Mouse (Mus musculus) CH12.LX (cell line): Measurements from ENCODE around the gene Pmp22. TPM values are rescaled to one million over a fixed set of nuclear protein-coding genes. Genes with fewer than 3 reads are reported as not detected.

Source experiments
- DNase-seq: peaks from one replicate; pipeline ENCODE4 v3.0.0-alpha.2; 2013; ENCODE audit errors: extremely low read depth
- H3K27ac ChIP-seq: 2 replicates; pipeline ENCODE4 v1.5.1; 2012; ENCODE audit warnings: low read depth, mild to moderate bottlenecking, control low read depth, moderate library complexity; ENCODE audit not compliant: insufficient read depth
- H3K27me3 ChIP-seq: replicated peaks from 2 replicates; pipeline ENCODE3; 2012; ENCODE audit warnings: inconsistent platforms
- H3K36me3 ChIP-seq, 2 experiments: replicated peaks in 1 of 2; 2 replicates each; pipeline versions ENCODE3 to v1.6.1; 2012; ENCODE audit warnings: inconsistent platforms in 1 of 2, low read length in 1 of 2, mild to moderate bottlenecking in 1 of 2, mixed read lengths in 1 of 2, moderate library complexity in 1 of 2; ENCODE audit not compliant: control insufficient read depth in 1 of 2, insufficient read depth in 1 of 2
- H3K4me1 ChIP-seq, 2 experiments: 2 replicates each; pipeline ENCODE4 v1.6.1; 2012; ENCODE audit warnings: inconsistent platforms in 1 of 2, moderate library complexity in 1 of 2; ENCODE audit not compliant: insufficient read depth in 2 of 2, control insufficient read depth in 1 of 2
- H3K4me2 ChIP-seq: 2 replicates; pipeline ENCODE4 v1.6.1; 2012; ENCODE audit warnings: low read depth, mild to moderate bottlenecking, control low read depth; ENCODE audit not compliant: poor library complexity, insufficient read depth, severe bottlenecking
- H3K4me3 ChIP-seq, 3 experiments: fragments of 150-350 bp in 1 of 3; sonication (generic) in 1 of 3; replicated peaks in 1 of 3; 2 replicates each; pipeline versions ENCODE3 to v1.5.1; 2011 to 2012; ENCODE audit warnings: low read depth in 2 of 3, low read length in 2 of 3, mild to moderate bottlenecking in 2 of 3, moderate library complexity in 2 of 3, control low read depth in 1 of 3, improper control_type of control experiment in 1 of 3, inconsistent platforms in 1 of 3, mixed read lengths in 1 of 3; ENCODE audit not compliant: poor library complexity in 1 of 3
- H3K79me2 ChIP-seq: replicated peaks from 2 replicates; pipeline ENCODE4 v1.6.1; 2012; ENCODE audit warnings: mild to moderate bottlenecking, moderate library complexity; ENCODE audit not compliant: control insufficient read depth, poor library complexity, insufficient read depth, severe bottlenecking; ENCODE audit errors: extremely low read depth
- H3K9ac ChIP-seq: 2 replicates; pipeline ENCODE4 v1.6.1; 2012; ENCODE audit warnings: low read depth, mild to moderate bottlenecking, control low read depth, moderate library complexity; ENCODE audit not compliant: insufficient read depth
- H3K9me3 ChIP-seq: replicated peaks from 2 replicates; pipeline ENCODE3; 2012; ENCODE audit warnings: low read length, inconsistent platforms, mixed read lengths
- BHLHE40 ChIP-seq: IDR thresholded peaks from 2 replicates; pipeline ENCODE4 v1.6.1; 2011; ENCODE audit warnings: mild to moderate bottlenecking, low read depth, low read length, improper control_type of control experiment
- CHD1 ChIP-seq: IDR thresholded peaks from 2 replicates; pipeline ENCODE4 v1.6.1; 2012; ENCODE audit warnings: low read depth, low read length, improper control_type of control experiment, inconsistent platforms
- CTCF ChIP-seq, 2 experiments: IDR thresholded peaks in 1 of 2; conservative IDR thresholded peaks in 1 of 2; 2 replicates each; pipeline ENCODE4 v1.5.1; 2011 to 2012; ENCODE audit warnings: low read depth in 2 of 2, low read length in 2 of 2, improper control_type of control experiment in 1 of 2, inconsistent platforms in 1 of 2, mild to moderate bottlenecking in 1 of 2, moderate library complexity in 1 of 2
- ELF1 ChIP-seq: IDR thresholded peaks from 2 replicates; pipeline ENCODE4 v1.6.1; 2014; ENCODE audit warnings: low read depth, mild to moderate bottlenecking, inconsistent platforms, low read length, improper control_type of control experiment
- EP300 ChIP-seq: IDR thresholded peaks from 2 replicates; pipeline ENCODE4 v1.6.1; 2011; ENCODE audit warnings: low read length, improper control_type of control experiment
- GABPA ChIP-seq: IDR thresholded peaks from 2 replicates; pipeline ENCODE4 v1.6.1; 2012; ENCODE audit warnings: low read depth, low read length, improper control_type of control experiment, inconsistent platforms; ENCODE audit not compliant: insufficient replicate concordance
- HCFC1 ChIP-seq: IDR thresholded peaks from 2 replicates; pipeline ENCODE4 v1.6.1; 2012; ENCODE audit warnings: low read depth, mild to moderate bottlenecking, inconsistent platforms, low read length, improper control_type of control experiment
- IRF4 ChIP-seq: IDR thresholded peaks from 2 replicates; pipeline ENCODE4 v1.6.1; 2014; ENCODE audit warnings: low read depth, mild to moderate bottlenecking, inconsistent platforms, low read length, improper control_type of control experiment
- JUN ChIP-seq: IDR thresholded peaks from 2 replicates; pipeline ENCODE4 v1.6.1; 2011; ENCODE audit warnings: low read depth, mild to moderate bottlenecking, low read length, improper control_type of control experiment, moderate library complexity; ENCODE audit not compliant: insufficient read depth
- JUND ChIP-seq: conservative IDR thresholded peaks from 2 replicates; pipeline ENCODE4 v1.6.1; 2011; ENCODE audit warnings: low read depth, low read length, improper control_type of control experiment
- MAFK ChIP-seq: IDR thresholded peaks from 2 replicates; pipeline ENCODE4 v1.6.1; 2011; ENCODE audit warnings: low read length, improper control_type of control experiment; ENCODE audit not compliant: insufficient replicate concordance
- MAX ChIP-seq: IDR thresholded peaks from 2 replicates; pipeline ENCODE4 v1.6.1; 2011; ENCODE audit warnings: low read length, improper control_type of control experiment
- NELFE ChIP-seq: IDR thresholded peaks from 2 replicates; pipeline ENCODE4 v1.6.1; 2011; ENCODE audit warnings: low read depth, low read length, improper control_type of control experiment
- NRF1 ChIP-seq: IDR thresholded peaks from 2 replicates; pipeline ENCODE4 v1.6.1; 2014; ENCODE audit warnings: low read depth, mild to moderate bottlenecking, inconsistent platforms, low read length, improper control_type of control experiment, moderate library complexity
- RAD21 ChIP-seq: IDR thresholded peaks from 2 replicates; pipeline ENCODE4 v1.6.1; 2011; ENCODE audit warnings: low read depth, mild to moderate bottlenecking, low read length, improper control_type of control experiment, moderate library complexity
- SIN3A ChIP-seq: IDR thresholded peaks from 2 replicates; pipeline ENCODE4 v1.6.1; 2012; ENCODE audit warnings: low read length, improper control_type of control experiment, inconsistent platforms
- TBP ChIP-seq: conservative IDR thresholded peaks from 2 replicates; pipeline ENCODE4 v1.6.1; 2011; ENCODE audit warnings: low read depth, low read length, improper control_type of control experiment
- TCF12 ChIP-seq: IDR thresholded peaks from 2 replicates; pipeline ENCODE4 v1.6.1; 2014; ENCODE audit warnings: low read depth, mild to moderate bottlenecking, inconsistent platforms, low read length, improper control_type of control experiment
- USF1 ChIP-seq: IDR thresholded peaks from 2 replicates; pipeline ENCODE4 v1.6.1; 2014; ENCODE audit warnings: low read depth, mild to moderate bottlenecking, inconsistent platforms, low read length, improper control_type of control experiment
- USF2 ChIP-seq: conservative IDR thresholded peaks from 2 replicates; pipeline ENCODE4 v1.6.1; 2011; ENCODE audit warnings: low read depth, low read length, improper control_type of control experiment
- ZKSCAN1 ChIP-seq: IDR thresholded peaks from 2 replicates; pipeline ENCODE4 v1.6.1; 2012; ENCODE audit warnings: low read depth, inconsistent platforms, low read length, improper control_type of control experiment, borderline replicate concordance
- dilution Hi-C: fragments of 300-500 bp; cut with MboI; formaldehyde crosslinking; loops from 2 replicates; pipeline ENCODE4 v1.14.3; 2020; ENCODE audit warnings: low sequenced_read_pairs; ENCODE audit not compliant: extremely low pct_unique_long_range_greater_than_20kb, extremely low pct_ligation_motif_present
- in situ Hi-C: fragments of 300-500 bp; cut with MboI; formaldehyde crosslinking; loops from 3 replicates; pipeline ENCODE4 v1.14.3; 2019; ENCODE audit warnings: low sequenced_read_pairs, low pct_ligation_motif_present, low pct_unique_long_range_greater_than_20kb, mixed read lengths
- polyA plus RNA-seq: library from polyadenylated mRNA; unstranded; fragments of >175 nt; gene quantifications from 2 replicates; pipeline ENCODE4 v1.2.1, GENCODE M21; 2012; ENCODE audit warnings: low read depth; ENCODE audit not compliant: insufficient read length
- total RNA-seq, 2 experiments: library from RNA; depleted of rRNA; stranded (reverse); fragments of 300-350 nt in 1 of 2; fragments of >200 nt in 1 of 2; gene quantifications; 2 replicates each; pipeline ENCODE4 v1.2.3; 2012 to 2014

Pmp22 gene
- total and polyA plus RNA-seq, 3 experiments: not detected

DNA sequence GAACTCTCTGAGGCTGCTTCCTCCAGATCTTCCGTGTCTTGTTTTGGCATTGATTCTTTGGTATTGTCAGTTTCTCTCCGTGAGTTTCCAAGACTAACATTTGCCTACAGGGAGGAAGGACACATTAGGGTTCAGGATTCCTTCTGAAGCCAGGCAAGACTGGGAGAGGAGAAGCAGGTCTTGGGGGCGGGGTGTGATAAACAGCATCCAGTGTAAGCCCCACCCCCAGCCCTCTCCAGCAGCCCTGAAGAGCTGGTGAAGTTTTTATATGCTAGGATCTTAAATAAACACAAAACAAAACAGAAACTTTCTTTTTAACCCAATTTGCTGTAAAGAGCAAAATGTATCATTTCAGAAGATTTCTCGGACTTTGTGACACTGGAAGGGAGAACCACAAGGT lies 38.6 kb upstream of the Pmp22 start:
- dilution Hi-C loops: no loop called here
- H3K4me2 ChIP-seq: no peak overlapping the region

DNA sequence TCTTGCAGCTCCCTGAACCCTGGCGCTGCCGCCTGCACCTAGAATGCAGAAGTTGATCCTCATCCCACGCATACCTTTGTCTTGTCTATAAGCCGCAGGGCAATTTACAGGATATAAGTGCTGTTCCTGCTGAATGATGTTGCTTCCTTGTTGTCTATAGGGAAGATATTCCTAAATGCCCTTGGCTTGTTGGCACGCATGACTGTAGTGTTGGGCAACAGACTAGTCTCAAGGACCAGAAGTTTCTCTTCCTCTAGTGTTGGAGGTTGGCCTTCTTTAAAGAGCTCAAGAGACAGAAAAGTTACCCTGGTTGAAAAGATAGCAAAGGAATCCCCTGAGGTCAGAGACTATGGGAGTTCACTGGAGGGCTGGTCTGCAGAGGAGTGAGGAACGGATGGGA lies 37.8 kb upstream of the Pmp22 start:
- dilution Hi-C loops: no loop called here
- Histone ChIP-seq H3K9ac (no peak overlapping the region), H3K4me1 (no peaks in the 10 kb centered on the region), H3K79me2 (no peaks in the 10 kb centered on the region), H3K4me3 (no peak overlapping the region), H3K9me3 (no peaks in the 10 kb centered on the region), H3K27me3 (no peaks in the 10 kb centered on the region), H3K36me3 (no peaks in the 10 kb centered on the region), H3K4me2 (no peak overlapping the region), H3K27ac (no peak overlapping the region)
- in situ Hi-C loops: no loop called here
- TF ChIP-seq ELF1: no peak
- TF ChIP-seq MAFK: no peak
- TF ChIP-seq EP300: no peak
- no peak for TF ChIP-seq BHLHE40
- no peak for TF ChIP-seq RAD21
- no peak for TF ChIP-seq SIN3A
- TF ChIP-seq USF1: no peak
- no peak for TF ChIP-seq MAX
- no peak for TF ChIP-seq JUN
- TF ChIP-seq ZKSCAN1: no peak
- no peak for TF ChIP-seq IRF4
- DNase-seq: no peak

More for the DNA sequence above, 38.6 kb upstream of the Pmp22 start:
- H3K9ac ChIP-seq: no peak overlapping the region
- DNase-seq: no peak
- H3K27ac ChIP-seq: no peak overlapping the region
- H3K9me3 ChIP-seq: no peaks in the 10 kb centered on the region
- TF ChIP-seq NRF1 (no peak), RAD21 (no peak), JUND (no peak), USF2 (no peak), IRF4 (no peak), CHD1 (no peak), TBP (no peak), TCF12 (no peak), HCFC1 (no peak), GABPA (no peak), CTCF (conservative IDR thresholded peaks at IDR 0.05 in 1 of 2, IDR thresholded peaks at IDR 0.05 in 1 of 2; ENCODE audit: low read depth in 2 of 2, low read length in 2 of 2) (no peak), MAFK (no peak), NELFE (no peak)
- in situ Hi-C loops: no loop called here
- H3K36me3 ChIP-seq: no peaks in the 10 kb centered on the region
- no peaks in the 10 kb centered on the region for H3K79me2 ChIP-seq
- no peak overlapping the region for H3K4me3 ChIP-seq
- H3K4me1 ChIP-seq: no peaks in the 10 kb centered on the region
- no peaks in the 10 kb centered on the region for H3K27me3 ChIP-seq
